In the genomic region with DNA sequence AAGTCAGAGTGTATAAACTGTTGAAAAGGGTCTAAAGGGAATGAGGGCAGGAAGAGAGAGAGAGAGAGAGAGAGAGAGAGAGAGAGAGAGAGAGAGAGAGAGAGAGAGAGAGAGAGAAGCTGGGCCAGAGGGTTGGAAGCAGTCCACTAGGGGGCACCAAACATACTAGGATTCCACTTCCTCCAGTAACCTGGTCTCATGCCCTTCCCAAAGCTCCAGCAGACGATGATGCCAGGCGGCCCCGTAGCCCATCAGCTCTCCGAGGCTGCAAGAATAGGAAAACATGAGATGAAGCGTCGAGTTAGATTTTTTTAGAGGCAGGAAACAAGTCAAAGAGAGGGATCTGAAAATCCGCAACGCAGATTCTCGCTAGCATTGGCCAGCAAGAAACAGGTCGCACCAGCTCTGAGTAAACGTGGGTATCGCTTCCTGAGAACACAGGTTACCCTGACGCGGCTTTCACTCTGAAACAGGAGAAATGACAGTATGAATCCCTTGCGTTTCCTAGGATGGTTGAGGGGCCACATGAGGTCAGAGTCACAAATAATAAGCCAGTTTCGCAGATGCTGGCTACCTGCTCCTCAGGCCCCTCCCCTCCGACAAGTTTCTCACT, we compare ENCODE assay signal across 2 mouse cellular contexts.
TF ChIP-seq lines count a peak whose summit lies in the region.

No protein-coding gene starts in this region.

TF ChIP-seq in CH12.LX, 34 proteins besides CTCF, POLR2A, EP300 and RAD21 (continued from another document):
- TF ChIP-seq ZC3H11A (IDR thresholded peaks at IDR 0.05; ENCODE audit: low read depth, low read length) = peak; percentile 20; the same call in 1 of the 2 replicates
- TF ChIP-seq MAZ (IDR thresholded peaks at IDR 0.05; ENCODE audit: low read depth, low read length) = no peak
TF ChIP-seq in CH12.LX: peak in this region for 6.

TF ChIP-seq in myocyte, 11 proteins besides CTCF, POLR2A, EP300 and RAD21 (continued from another document):
- TF ChIP-seq USF1 (IDR thresholded peaks at IDR 0.05; ENCODE audit: low read depth) (no peak), REST (IDR thresholded peaks at IDR 0.05; ENCODE audit: insufficient read depth, insufficient read length) (no peak), TCF12 (IDR thresholded peaks at IDR 0.05; ENCODE audit: insufficient read depth, poor library complexity, severe bottlenecking) (no peak)
